Mouse (Mus musculus): ENCODE results near the gene Nhsl2. TPM values are rescaled to one million over a fixed set of nuclear protein-coding genes. Genes with fewer than 3 reads are reported as not detected.
A peak's percentile ranks its signal among the peaks of the same experiment; 100 is the strongest.

Nhsl2 gene
- total RNA-seq, 1 experiment from 2014 or later: 6.2 TPM

GRCm38 (mm10) chrX:101902597-101902996 is 53.4 kb downstream of the Nhsl2 start:
- no peak for DNase-seq

GRCm38 (mm10) chrX:101907301-101907700 is 58.1 kb downstream of the Nhsl2 start:
- no peak for DNase-seq

GRCm38 (mm10) chrX:101929131-101929530 is 79.9 kb downstream of the Nhsl2 start:
- no peak for DNase-seq

- DNase-seq: no peak
These were observed 81.1 kb downstream of the Nhsl2 start for GRCm38 (mm10) chrX:101930301-101930700.

GRCm38 (mm10) chrX:101931016-101931415 is 81.8 kb downstream of the Nhsl2 start:
- no peak for DNase-seq

GRCm38 (mm10) chrX:101932244-101932643 is 83.1 kb downstream of the Nhsl2 start:
- DNase-seq: peak; percentile 16

GRCm38 (mm10) chrX:101933346-101933745 is 84.2 kb downstream of the Nhsl2 start:
- DNase-seq: no peak

- no peak for DNase-seq
These were observed 86.2 kb downstream of the Nhsl2 start for GRCm38 (mm10) chrX:101935291-101935840.

GRCm38 (mm10) chrX:101939486-101939885 is 90.3 kb downstream of the Nhsl2 start:
- DNase-seq: no peak

- DNase-seq: peak; percentile 64
These were observed 93.3 kb downstream of the Nhsl2 start for GRCm38 (mm10) chrX:101942461-101942896.

- no peak for DNase-seq
These were observed 94.6 kb downstream of the Nhsl2 start for GRCm38 (mm10) chrX:101943743-101944142.

- no peak for DNase-seq
These were observed 95.7 kb downstream of the Nhsl2 start for GRCm38 (mm10) chrX:101944761-101945330.

GRCm38 (mm10) chrX:101952436-101952835 is 103.3 kb downstream of the Nhsl2 start:
- DNase-seq: no peak

GRCm38 (mm10) chrX:101953256-101953655 is 104.1 kb downstream of the Nhsl2 start:
- DNase-seq: no peak

- peak; percentile 88 for DNase-seq
These were observed 104.8 kb downstream of the Nhsl2 start for GRCm38 (mm10) chrX:101953787-101954491.

GRCm38 (mm10) chrX:101954492-101954851 is 105.3 kb downstream of the Nhsl2 start:
- no peak for DNase-seq

GRCm38 (mm10) chrX:101961848-101962247 is 112.7 kb downstream of the Nhsl2 start:
- DNase-seq: no peak

- DNase-seq: peak; percentile 4
These were observed 114.5 kb downstream of the Nhsl2 start for GRCm38 (mm10) chrX:101963711-101964110.

- no peak for DNase-seq
These were observed 123.8 kb downstream of the Nhsl2 start for GRCm38 (mm10) chrX:101973028-101973427.

- DNase-seq: no peak
These were observed 127.7 kb downstream of the Nhsl2 start for GRCm38 (mm10) chrX:101976931-101977330.

- no peak for DNase-seq
These were observed 129.7 kb downstream of the Nhsl2 start for GRCm38 (mm10) chrX:101978861-101979260.

- no peak for DNase-seq
These were observed 130.1 kb downstream of the Nhsl2 start for GRCm38 (mm10) chrX:101979267-101979666.

- DNase-seq: peak; percentile 4
These were observed 131.4 kb downstream of the Nhsl2 start for GRCm38 (mm10) chrX:101980586-101980985.

GRCm38 (mm10) chrX:101981450-101981849 is 132.3 kb downstream of the Nhsl2 start:
- DNase-seq: no peak
